Mouse (Mus musculus) lung, postnatal 0 days (tissue): ENCODE results near the gene Ddr2. TPM values are rescaled to one million over a fixed set of nuclear protein-coding genes. Genes with fewer than 3 reads are reported as not detected.
A peak's percentile ranks its signal among the peaks of the same experiment; 100 is the strongest.
"Not testable (repeated sequence)": the region's sequence is repeated elsewhere in the genome, so short reads cannot be mapped to it uniquely, and the experiment has no call there.

Source experiments
- ATAC-seq: fragments of 200-750 bp; cut with Nextera tagmentation; 2 replicates; pipeline ENCODE4 v1.8.0; 2017; ENCODE audit warnings: moderate library complexity
- DNase-seq: peaks from one replicate; pipeline ENCODE4 v3.0.0-alpha.2; 2016; ENCODE audit warnings: low spot score
- H3K27ac ChIP-seq: fragments of 300-500 bp; sonication (generic); 2 replicates; pipeline ENCODE4 v1.5.1; 2014; ENCODE audit warnings: antibody characterized with exemption, mild to moderate bottlenecking, low read length, mixed read lengths
- H3K27me3 ChIP-seq: fragments of 300-500 bp; sonication (generic); replicated peaks from 2 replicates; pipeline ENCODE4 v1.6.1; 2014; ENCODE audit warnings: low read length, mixed read lengths; ENCODE audit not compliant: insufficient read depth
- H3K36me3 ChIP-seq: fragments of 300-500 bp; sonication (generic); 2 replicates; pipeline ENCODE4 v1.6.1; 2014; ENCODE audit warnings: low read length, mixed read lengths; ENCODE audit not compliant: insufficient read depth
- H3K4me1 ChIP-seq: fragments of 300-500 bp; sonication (generic); 2 replicates; pipeline ENCODE4 v1.6.1; 2014; ENCODE audit warnings: antibody characterized with exemption, low read depth, low read length, mixed read lengths; ENCODE audit not compliant: insufficient read depth
- H3K4me2 ChIP-seq: fragments of 300-500 bp; sonication (generic); replicated peaks from 2 replicates; pipeline ENCODE4 v1.6.1; 2014; ENCODE audit warnings: low read depth, mild to moderate bottlenecking, low read length, moderate library complexity, mixed read lengths
- H3K4me3 ChIP-seq: fragments of 300-500 bp; sonication (generic); 2 replicates; pipeline ENCODE4 v1.5.1; 2014; ENCODE audit warnings: low read depth, low read length
- H3K9ac ChIP-seq: fragments of 300-500 bp; sonication (generic); replicated peaks from 2 replicates; pipeline ENCODE4 v1.6.1; 2014; ENCODE audit warnings: low read depth, mild to moderate bottlenecking
- H3K9me3 ChIP-seq: fragments of 300-500 bp; sonication (generic); 2 replicates; pipeline ENCODE4 v1.6.1; 2016; ENCODE audit warnings: low read length, mixed read lengths
- CTCF ChIP-seq: IDR thresholded peaks from 2 replicates; pipeline ENCODE4 v1.5.1; 2016; ENCODE audit warnings: antibody characterized with exemption, mild to moderate bottlenecking
- EP300 ChIP-seq: IDR thresholded peaks from 2 replicates; pipeline ENCODE4 v1.6.1; 2016; ENCODE audit warnings: antibody characterized with exemption, mild to moderate bottlenecking, control low read depth
- WGBS: fragments of 180-500 bp; shearing (Covaris S2); extraction: QIAGEN DNeasy Blood & Tissue Kit; methylation state at CpG from one replicate; pipeline ENCODE4 v1.1.7; 2014; 5-methylcytosine and 5-hydroxymethylcytosine counted together
- polyA plus RNA-seq: library from polyadenylated mRNA; unstranded; fragments of >200 nt; fragmentation: Nextera tagmentation; extraction: Ambion mirVana; gene quantifications from 2 replicates; pipeline ENCODE4 v1.2.1, GENCODE M21; 2015

Gene Ddr2
- polyA plus RNA-seq, 1 experiment from 2014 or later: 20.6 TPM

DNA sequence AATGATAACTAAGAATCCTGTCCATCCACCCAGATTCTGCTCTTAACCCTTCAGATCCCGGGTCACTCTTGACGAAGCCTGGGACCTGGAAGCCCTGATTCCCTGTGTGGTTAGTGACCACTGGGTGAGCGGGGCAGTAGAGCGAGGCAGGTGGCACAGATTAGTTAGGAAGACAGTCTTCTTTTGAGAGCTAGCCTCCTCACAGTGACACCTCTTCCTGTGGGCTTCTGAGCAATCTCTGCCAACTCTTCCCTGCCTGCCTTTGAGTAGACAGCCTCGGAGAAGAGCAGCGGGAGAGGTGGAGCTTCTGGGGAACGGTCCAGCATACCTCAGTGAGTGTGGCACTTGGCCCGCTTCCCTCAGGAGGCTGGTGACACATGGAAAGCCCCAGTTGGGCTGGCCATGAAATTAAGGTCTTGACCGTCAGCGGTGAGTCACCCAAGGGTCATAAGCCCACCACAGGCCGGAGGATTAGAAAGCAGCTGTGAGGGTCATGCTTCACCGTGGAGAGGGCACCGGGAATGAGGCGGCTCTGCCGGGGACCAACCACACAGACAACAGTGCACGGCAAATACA lies 1.2 kb upstream of the Ddr2 start:
- no peaks in the 10 kb centered on the region for H3K4me1 ChIP-seq
- no peaks in the 10 kb centered on the region for H3K36me3 ChIP-seq
- ATAC-seq (no peak), DNase-seq (no peak)
- H3K9me3 ChIP-seq: no peaks in the 10 kb centered on the region
- no peak overlapping the region for H3K9ac ChIP-seq
- H3K27ac ChIP-seq: no peak overlapping the region
- no peak overlapping the region for H3K4me2 ChIP-seq
- no peak for TF ChIP-seq EP300
- no peak for TF ChIP-seq CTCF
- H3K4me3 ChIP-seq: no peak overlapping the region
- 76% methylated on average over 16 of the region's 16 CpGs for WGBS
- no peaks in the 10 kb centered on the region for H3K27me3 ChIP-seq

DNA sequence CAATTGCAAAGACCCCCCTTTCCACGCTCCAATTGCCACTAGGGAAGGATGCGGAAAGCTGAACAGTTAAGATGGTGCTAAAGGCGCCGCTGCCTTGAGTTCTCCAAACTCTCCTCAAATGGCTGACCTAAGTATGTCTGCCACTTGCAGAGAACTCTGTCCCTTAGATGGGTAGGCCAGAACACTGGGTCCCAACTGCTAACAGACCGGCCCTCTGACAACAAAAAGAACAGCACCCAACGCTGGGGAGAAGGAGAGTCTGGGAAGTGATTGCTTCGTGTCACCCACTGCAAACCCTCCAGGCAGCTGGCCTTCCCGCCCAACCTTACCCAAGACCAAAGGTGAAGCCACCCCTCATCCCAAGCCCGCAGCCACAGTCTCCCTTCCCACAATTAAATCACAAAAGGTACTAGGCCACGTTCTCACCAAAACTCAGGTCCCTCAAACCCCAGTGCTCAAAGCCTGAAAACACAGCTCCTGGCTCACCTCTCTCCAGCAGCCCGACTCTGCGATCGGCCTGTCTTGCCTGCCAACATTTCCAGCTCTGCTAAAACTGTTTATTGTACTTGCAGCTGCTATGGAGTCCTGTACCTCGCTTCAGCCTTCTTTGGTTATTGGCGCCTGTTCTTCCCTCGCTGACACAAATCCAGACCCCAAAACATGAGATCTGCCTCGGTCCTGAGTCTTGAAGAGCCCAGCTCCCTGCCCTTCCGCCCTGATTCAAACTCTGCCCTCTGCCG lies 616 bp downstream of the Ddr2 start:
- Histone ChIP-seq H3K36me3 (no peaks in the 10 kb centered on the region), H3K27ac (peak overlapping the region; percentile 78), H3K9ac (peak overlapping the region; percentile 26; the same call in 1 of the 2 replicates), H3K9me3 (no peaks in the 10 kb centered on the region), H3K4me3 (peak overlapping the region; percentile 37), H3K4me1 (no peaks in the 10 kb centered on the region), H3K4me2 (peak overlapping the region; percentile 48), H3K27me3 (no peaks in the 10 kb centered on the region)
- ATAC-seq: peak; percentile 56
- peak; percentile 49 for DNase-seq
- 52% methylated on average over 19 of the region's 19 CpGs for WGBS
- no peak for TF ChIP-seq CTCF
- TF ChIP-seq EP300: no peak

GRCm38 (mm10) chr1:170102814-170103213 lies 7.7 kb downstream of the Ddr2 start:
- H3K4me3 ChIP-seq, H3K27ac ChIP-seq, ATAC-seq, H3K36me3 ChIP-seq, H3K4me2 ChIP-seq, H3K9me3 ChIP-seq, H3K27me3 ChIP-seq, H3K4me1 ChIP-seq, H3K9ac ChIP-seq, DNase-seq: not testable (repeated sequence)
- WGBS: 83% methylated on average over 6 of the region's 6 CpGs

- 90% methylated on average over 7 of the region's 7 CpGs for WGBS
Observed at GRCm38 (mm10) chr1:170086631-170087030, 23.9 kb downstream of the Ddr2 start.

GRCm38 (mm10) chr1:170084151-170084796 lies 26.3 kb downstream of the Ddr2 start:
- TF ChIP-seq EP300 (no peak), CTCF (no peak)
- Histone ChIP-seq H3K27ac (no peak overlapping the region), H3K4me1 (no peaks in the 10 kb centered on the region), H3K9ac (no peak overlapping the region), H3K36me3 (no peaks in the 10 kb centered on the region), H3K27me3 (no peaks in the 10 kb centered on the region), H3K4me3 (no peak overlapping the region), H3K4me2 (no peak overlapping the region), H3K9me3 (no peaks in the 10 kb centered on the region)
- 86% methylated on average over 12 of the region's 12 CpGs for WGBS
- DNase-seq (no peak), ATAC-seq (no peak)

More at GRCm38 (mm10) chr1:170086631-170087030, 23.9 kb downstream of the Ddr2 start:
- H3K4me3 ChIP-seq: no peak overlapping the region
- no peaks in the 10 kb centered on the region for H3K4me1 ChIP-seq
- H3K9me3 ChIP-seq: no peaks in the 10 kb centered on the region
- H3K27me3 ChIP-seq: no peaks in the 10 kb centered on the region
- no peak overlapping the region for H3K27ac ChIP-seq
- no peak for TF ChIP-seq CTCF
- no peak for TF ChIP-seq EP300
- H3K36me3 ChIP-seq: no peaks in the 10 kb centered on the region
- ATAC-seq: no peak
- no peak for DNase-seq
- H3K9ac ChIP-seq: no peak overlapping the region
- H3K4me2 ChIP-seq: no peak overlapping the region

- DNase-seq: no peak
- 63% methylated on average over 1 of the region's 1 CpGs for WGBS
- TF ChIP-seq EP300: no peak
- TF ChIP-seq CTCF: no peak
- ATAC-seq: no peak
- no peak overlapping the region for H3K9ac ChIP-seq
- H3K27me3 ChIP-seq: no peaks in the 10 kb centered on the region
- H3K4me2 ChIP-seq: no peak overlapping the region
- H3K36me3 ChIP-seq: no peaks in the 10 kb centered on the region
- H3K27ac ChIP-seq: no peak overlapping the region
- no peak overlapping the region for H3K4me3 ChIP-seq
- no peaks in the 10 kb centered on the region for H3K9me3 ChIP-seq
- no peaks in the 10 kb centered on the region for H3K4me1 ChIP-seq
Observed at GRCm38 (mm10) chr1:170080907-170081306, 29.7 kb downstream of the Ddr2 start.
